Mouse (Mus musculus) R1 (cell line): ENCODE data around the gene Zfp90.
A peak's percentile ranks its signal among the peaks of the same experiment; 100 is the strongest.

Experiments
- DNase-seq: peaks from one replicate; pipeline ENCODE4 v3.0.0-alpha.2; 2018; ENCODE audit warnings: low read depth, low spot score

Zfp90 gene

DNA sequence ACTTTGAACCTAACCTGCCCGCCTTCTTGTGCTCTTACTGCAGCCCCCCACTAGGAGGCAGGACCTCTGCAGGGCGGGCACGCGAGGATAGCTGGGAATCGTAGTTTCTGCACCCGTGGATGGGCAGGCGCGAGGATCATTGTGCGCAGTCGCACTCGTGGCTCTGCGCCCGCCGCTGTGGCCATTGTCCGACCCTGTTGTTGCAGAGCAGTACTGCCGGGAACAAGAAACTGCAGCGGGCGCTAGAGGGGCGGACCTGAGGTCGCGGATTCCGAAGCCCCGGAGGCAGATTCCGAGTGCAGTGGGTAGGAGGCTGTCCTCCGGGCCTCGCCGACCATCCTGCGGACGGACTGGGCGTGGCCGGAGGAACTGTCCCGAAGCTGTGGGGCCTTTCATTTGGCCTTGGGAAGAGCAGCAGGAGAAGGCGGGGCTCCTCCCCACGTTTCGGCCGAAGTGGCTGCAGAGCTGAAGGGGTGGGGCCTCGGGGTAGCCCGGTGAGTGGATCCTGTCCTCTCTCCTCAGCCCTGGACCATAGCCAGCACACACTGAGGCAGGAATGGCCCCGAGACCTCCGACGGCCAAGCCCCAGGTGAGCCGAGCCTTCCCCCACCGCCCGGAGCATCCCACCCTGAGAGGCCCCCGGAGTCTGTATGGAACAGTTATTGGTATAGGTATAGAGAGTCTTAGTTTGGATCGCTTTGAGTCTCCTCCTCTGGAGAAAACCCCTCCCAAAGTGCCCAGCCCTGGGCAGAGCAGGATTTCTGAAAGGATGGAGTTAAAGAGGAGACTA is at the start of gene Zfp90:
Zfp90 (plus strand) TSS at position 146 of the 790 bp plus-strand sequence.
- DNase-seq = peak; percentile 96

DNA sequence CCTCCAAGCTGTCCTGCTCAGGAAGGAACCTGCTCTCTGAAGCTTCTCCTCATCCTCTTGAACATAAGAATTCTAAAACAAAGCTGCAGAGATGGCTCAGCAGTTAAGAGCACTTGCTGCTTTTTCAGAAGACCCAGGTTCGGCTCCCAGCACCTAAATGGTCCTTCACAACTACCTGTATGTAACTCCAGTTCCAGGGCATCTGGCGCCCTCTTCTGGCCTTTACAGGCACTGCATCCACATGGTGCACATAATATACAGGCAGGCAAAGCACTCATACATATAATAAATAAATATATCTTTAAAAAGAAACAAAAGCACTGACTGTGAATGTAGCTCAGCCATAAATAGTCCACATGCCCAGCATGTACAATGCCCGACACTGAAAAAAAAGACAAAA is 46.6 kb upstream of the Zfp90 start:
- DNase-seq = peak; percentile 70

DNA sequence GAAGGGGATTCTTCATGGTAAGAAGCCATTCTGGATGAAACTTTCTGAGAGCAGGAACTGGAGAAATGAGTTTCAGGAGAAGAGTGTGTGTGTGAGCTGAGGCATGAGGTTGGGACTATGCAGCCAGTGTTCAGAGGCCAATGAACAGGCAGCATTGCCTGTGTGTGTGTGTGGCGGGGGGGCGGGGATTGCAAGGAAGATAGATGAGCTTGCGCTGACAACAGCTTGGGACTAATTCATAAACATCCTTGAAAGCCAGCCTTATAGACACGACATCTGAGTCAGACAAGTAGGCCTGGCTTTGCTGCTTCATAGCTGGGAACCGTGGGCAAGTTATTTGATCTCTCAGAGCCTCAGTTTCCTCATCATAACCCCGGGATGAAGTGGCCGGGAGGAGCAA is 46.1 kb upstream of the Zfp90 start:
- DNase-seq = no peak

DNA sequence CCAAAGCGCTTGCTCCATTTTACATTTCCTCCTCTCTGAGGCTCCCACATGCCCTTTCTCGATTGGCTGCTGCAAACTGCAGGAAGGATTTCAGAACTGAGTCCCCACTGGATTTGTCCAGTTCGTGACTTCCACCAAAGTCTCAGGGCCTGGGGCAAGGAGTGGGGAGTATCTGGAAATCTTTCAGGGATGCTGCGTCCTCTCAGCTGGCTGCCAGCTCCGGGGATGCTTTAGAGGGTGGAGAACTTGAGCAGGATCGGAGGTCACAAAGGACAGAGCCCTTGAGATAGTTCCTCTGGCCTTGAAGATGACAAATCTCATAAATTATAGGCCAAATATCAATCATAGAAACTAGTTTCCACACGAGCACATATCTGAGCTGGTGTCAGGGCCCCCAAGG is 39.2 kb upstream of the Zfp90 start:
- DNase-seq = no peak

DNA sequence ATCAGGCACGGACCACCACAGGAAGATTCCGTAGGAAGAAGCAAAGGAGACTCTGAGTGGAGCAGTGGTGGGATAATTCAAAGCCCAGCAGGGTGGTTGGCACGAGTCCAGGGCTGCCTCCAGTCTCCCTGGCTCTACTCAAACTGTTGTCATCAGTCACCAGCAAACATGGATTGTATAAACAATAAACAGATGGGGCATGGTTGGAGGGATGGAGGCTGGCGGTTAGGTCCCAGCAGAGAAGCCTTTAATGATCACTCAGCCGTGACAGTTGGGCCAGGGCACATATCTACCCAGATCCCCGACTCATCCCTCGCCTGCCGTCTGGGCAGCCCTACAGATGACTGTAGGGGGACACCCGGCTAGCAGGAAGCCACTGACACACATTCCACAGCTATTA is 38.3 kb upstream of the Zfp90 start:
- DNase-seq = no peak

DNA sequence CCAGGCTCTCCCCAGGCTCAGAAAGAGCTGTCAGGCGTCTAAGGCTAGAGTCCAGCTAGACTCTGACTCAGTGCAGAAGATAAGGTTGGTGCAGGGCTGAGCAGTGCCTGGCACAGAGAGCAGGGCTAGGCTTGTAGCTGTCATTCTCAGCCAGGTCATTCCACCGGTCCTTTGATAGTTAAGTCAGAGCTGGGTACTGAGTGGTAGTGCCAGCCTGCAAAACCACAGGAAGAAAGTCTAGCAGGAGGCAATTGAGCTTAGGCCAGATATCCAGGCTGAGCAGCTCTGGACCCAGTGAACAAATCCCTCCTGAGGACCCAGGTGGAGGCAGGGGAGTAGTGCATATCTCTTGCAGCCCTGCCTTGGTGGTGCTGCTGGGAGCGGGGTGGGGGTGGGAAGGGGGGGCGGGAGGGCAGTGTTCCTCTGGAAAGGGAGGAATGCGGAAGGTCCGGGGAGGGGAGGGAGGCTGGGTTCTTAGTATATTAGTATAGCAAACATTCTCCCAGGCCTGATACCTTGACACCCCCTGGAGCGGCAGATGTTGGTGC is 36.6 kb upstream of the Zfp90 start:
- DNase-seq = no peak

DNA sequence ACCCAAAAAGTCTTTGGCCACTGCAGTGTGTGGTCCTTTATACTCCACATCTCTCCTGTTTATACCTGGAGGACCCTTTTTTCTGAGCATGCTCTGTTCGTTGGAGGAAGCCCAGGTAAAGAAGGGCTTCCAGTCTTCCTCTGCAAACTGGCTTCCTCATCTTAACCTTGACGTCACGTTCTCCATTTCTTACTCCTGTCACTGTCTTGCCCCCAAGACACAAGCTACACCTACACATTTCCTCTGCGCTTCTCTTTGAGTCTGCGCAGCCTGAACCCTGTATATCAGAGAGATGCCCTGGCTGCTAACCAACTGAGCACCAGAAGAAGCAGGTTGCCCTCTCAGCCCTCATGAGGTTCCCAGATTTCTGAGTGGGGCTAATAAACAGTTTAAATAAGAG is 35.8 kb upstream of the Zfp90 start:
- DNase-seq = no peak

DNA sequence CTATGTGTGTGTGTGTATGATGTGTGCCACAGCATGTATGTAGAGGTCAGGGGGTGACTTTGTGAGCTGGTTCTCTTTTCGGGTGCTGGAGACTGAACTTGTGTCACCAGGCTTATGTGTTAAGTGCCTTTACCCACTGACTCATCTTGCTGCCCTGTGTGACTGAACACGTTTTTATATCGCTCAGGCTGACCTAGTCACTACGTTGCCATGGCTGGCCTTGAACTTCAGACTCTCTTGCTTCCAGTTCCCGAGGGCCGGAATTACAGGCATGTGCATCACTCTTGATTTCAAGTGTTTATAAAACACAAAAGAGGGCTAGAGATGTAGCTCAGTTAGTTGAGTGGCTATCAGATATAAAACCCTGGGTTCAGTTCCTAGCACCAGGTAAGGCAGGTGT is 34.1 kb upstream of the Zfp90 start:
- DNase-seq = no peak

DNA sequence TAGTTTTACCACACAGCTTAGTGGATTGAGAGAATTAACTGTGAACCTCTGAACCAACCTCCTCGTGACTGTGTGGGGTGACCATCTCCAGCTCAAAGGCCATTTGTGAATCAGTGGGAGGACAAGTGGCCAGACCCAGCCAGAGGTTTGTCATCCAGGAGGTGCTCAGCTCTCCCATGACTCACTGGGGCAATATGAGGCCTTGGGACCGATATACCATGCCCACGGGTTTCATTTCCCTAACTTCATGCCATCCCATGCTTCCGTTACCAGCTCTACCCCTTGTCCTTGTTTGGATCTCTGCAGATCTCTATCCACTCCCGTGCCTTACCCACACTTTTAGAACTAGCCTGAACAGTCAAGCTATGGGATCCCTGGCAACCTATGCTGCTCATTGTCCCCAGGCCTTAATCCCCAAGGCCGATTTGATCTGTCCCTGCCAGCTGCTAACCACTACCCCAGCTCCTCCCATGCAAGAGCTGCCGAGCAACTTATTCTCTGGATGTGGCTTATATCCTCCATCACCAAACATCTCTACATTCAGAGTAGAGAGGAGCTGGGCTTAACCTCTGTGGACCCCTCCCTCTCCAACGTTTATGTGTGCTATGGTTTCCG is 27.2 kb upstream of the Zfp90 start:
- no peak for DNase-seq

DNA sequence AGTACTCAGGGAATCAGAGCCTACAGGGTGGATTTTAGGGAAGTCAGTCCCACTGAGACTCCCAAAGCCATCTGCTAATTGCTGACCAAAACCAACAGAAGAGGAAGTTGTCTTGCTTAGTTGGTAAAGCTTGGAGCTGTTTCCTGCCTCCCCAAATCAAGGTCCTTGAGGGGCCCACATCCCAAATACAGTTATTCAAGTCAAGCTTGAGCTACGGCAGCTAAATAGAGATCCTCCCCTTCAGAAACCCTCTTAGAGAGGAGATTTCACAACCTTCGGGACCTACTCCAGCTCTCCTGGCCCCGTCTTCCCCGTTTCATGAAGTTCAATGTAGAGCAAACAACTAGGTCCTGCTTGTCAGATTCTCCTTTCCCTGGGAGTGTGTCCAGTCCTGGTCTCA is 20.6 kb upstream of the Zfp90 start:
- DNase-seq = no peak

DNA sequence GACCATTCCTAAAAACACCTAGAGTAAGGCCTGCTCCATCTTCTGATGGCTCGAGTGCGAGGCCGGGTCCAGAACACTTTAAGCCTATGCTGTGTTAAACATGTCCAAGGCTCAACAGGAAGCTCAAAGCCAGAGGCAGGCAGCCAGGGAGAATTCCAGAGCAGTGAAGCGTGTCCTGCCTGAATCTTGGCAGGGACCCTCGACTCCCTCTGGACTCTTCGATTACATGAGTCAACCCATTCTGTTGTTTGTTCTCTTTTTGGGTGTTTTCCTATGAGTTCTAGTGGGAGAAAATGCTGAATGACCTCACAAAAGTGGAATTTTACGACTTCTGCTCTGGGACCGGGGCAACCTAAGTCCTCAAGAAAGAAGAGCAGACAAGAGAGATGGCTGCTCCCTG is 15.4 kb upstream of the Zfp90 start:
- DNase-seq = no peak

DNA sequence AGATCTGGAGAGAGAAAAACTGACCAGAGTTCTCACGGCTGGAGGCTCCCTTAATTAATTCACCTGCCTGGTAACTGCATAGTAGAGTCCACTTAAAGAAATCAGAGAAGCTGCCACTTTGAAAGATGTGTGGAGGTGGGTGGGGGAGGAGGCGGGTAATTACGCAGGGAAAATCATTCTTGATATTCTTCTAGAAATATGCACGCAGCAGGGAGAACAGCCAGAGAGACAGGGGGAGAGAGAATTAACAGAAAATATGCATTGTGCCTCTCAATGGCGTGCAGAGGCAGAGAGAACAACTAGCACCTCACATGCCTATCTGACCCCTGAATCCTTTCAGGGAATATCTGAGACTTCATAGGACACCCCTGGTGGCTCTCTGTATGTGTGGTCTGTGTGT is 14.9 kb upstream of the Zfp90 start:
- no peak for DNase-seq

DNA sequence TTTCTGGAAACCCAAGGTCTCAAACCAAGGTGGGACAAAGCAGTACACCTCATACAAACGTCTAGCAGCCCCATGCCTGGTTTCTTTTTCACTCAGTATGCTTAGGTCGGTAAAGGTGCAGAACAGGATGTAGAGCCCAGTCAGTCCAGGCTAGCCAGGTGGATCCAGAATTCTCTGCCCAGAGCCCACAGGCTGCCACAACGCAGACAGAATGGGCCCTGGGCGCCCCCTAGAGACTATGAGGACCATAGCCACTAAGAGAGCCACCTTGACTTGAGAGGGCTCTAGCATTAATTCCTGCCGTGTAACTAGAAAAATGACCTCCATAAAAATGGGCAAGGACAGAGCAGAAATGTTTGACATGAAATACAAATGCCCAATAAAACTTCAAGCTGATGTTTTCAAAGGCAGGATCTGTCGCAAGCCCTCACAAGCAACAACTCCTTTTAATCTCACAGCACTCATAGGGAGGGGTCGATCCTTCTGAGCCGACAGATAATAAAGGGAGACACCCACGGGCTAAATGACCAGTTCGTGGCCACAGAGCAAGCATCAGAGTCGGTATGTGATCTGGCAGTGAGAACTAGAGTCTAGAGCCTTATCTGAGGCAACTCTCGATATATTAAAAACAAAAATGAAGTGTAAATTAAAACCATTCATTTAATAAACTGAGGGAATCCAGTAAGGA is 11.7 kb upstream of the Zfp90 start:
- DNase-seq = peak; percentile 56

DNA sequence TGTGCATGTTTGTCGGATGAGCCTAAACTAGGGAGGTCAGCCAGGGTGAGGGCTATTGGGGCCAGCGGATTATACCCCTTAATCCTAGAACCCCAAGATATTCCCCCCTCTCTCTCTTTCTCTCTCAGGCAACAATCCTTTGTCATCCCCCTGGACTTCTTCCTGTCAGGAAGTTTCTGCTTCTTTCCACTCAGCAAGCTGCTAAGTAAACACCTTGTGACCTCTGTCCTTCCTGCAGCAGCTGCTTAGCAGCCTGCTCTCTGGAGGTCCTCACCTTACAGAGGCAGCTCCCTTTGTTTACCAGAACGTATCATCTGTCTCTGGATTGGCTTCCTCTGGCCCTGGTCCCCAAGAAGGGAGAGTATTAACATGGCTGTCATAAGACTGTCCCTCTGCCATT is 10.3 kb upstream of the Zfp90 start:
- DNase-seq = no peak

DNA sequence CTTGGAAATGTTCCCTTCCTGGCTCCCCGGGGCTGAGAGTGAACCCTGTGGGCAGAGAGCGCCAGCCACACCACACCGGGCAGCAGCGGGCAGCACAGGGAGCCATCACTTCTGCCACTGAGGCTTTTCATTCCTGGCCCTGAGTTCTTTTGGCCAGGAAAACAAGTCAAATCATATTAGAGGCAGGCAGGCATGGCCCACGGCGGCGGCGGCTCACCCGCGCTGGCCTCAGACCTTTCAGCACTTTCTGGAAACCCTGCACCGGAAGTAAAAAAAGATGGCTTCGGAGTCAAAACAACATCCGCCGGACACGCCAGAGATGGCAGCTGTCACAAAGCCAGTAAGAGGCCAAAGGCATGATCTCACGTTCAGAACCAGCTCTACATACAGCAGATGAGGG is 9.3 kb upstream of the Zfp90 start:
- peak; percentile 28 for DNase-seq

DNA sequence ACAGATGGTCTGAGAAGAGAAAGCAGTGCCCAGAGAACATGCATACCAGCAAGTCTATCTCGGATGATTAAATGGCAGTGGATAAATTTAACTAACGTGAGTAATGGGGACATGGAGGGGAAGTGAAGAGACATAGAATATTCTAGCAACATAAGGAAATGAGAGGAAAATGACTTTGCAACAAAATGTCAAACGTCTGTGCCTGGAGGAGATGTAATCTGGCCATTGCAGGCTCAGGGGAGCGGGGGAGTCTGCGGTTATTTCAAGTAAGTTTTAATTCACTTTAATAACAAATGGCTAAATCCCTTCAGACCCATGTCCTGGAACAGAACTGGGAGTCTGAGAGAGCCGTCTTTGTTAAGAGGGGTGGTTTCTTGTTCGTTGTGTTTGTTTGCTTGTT is 5.1 kb upstream of the Zfp90 start:
- DNase-seq = no peak

DNA sequence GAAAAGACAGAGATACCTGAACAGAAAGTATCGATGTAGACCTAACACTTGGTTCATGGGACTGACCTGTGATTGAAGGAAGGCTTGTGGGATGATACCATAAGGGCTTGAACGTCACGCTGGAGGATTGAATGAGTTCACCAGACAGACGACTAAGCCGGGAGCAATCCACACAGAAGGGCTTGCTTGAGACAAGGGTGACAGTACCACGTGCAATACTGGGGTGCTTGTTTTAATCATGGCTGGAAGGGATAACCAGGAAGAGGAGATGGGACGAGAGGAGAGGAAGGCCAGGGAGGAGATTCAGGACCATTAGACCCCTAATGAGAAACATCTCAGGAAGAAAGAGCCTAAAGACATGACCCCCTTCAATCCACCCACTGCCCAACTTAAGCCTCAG is 4.6 kb upstream of the Zfp90 start:
- no peak for DNase-seq

DNA sequence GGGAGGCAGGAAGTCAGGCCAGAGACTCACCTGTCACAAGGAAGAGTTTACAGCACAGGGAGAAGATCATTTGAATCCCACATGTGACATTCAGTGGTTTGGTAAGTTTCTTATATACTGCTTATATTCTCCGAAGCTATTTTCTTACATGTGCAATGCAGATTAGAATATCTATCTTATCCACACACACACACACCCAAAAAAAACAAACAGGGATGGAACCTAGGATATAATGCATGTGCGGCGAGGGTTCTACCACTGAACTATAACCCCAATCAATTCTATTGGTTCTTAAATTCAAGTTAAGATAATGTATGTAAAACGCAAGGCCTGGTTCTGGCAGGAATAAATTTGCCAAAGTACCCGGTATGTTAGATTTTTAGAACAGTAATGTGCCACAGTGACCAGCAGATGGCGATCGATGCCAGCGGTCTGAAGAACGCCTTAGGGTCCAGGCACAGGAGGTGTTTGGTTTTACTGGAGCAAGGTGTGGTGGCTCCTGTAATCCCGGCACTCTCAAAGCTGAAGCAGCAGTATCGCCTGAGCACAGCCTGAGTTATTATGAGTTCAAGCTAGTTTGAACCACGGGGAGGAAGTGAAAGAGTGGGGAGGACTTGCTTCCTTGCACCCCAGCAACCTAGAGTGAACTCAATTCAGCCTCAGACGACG is 3.2 kb upstream of the Zfp90 start:
- peak; percentile 79 for DNase-seq

DNA sequence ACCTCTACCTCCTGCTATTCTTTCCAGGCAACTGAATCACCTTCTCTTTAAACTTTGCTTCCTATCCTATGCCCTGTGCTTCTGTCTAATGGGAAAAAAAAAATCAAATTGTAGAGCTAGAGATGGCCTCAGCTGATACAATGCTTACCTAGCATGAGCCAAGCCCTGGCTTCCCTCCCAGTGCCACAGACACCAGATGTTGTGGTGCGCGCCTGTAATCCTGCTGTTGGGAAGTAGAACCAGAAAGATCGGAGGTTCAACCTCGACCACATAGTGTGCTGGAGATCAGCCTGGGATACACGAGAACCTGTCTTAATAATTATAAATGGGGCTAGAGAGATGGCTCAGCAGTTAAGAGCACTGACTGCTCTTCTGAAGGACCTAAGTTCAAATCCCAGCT is 2.6 kb downstream of the Zfp90 start:
- no peak for DNase-seq

DNA sequence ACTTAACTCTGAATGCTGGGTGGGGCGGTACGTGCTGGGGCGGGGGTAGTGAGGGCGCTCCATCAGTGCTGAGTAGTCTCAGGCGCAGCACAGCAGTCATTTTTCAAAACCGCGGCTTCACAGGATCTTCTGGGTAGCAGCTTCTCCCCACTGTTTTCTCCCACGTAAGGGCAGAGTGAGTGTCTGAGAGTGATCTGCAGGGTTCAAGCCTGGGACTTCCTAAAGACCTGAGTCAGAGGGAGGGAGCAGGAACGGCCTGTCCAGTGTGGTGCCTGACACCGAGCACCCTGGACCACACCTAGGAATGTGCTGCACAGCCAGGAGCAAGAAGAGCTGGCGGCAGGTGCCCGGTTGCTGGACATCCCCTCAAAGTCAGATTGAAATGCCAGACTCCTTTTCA is 16.0 kb downstream of the Zfp90 start:
- peak; percentile 64 for DNase-seq

DNA sequence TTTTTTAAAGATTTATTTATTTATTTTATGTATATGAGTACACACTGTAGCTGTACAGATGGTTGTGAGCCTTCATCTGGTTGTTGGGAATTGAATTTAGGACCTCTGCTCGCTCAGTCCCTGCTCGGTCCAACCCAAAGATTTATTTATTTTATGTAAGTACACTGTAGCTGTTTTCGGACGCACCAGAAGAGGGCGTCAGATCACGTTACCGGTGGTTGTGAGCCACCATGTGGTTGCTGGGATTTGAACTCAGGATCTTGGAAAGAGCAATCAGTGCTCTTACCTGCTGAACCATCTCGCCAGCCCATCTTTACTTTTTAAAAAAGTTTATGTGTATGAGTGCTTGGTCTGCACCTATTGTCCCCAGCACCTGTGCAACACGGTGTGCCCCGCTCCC is 16.8 kb downstream of the Zfp90 start:
- peak; percentile 46 for DNase-seq

DNA sequence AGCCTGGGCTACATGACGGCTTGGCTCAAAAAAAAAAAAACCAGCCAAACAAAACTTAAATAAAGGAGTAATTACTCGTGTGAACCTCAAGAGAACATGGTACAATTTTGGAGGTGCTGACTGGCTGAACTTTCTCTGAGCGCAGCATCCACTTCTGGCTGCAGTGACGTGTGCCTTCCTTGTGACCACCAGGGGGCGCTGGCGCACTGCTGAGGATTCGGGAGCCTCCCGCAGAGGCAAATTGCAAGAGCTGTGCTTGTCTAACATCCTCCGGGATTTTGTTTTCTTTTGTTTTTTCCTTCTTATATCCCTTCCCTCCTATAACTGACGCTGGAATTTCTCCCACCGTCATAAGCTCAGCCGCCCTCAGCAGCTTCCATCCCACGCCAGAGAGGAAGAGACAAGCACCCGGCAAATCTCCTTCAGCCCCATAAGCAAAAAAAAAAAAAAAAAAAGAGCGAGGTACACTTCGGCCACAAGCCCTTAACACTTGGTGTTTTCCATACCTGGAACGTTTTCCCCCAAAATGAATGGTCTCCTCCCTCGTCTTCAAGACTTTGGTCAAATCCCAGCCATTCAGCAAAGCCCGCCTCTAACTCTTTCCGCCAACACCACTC is 17.9 kb downstream of the Zfp90 start:
- peak; percentile 87 for DNase-seq
